Mouse (Mus musculus) heart, postnatal 0 days (tissue): Measurements from ENCODE around the gene D2hgdh. TPM values are rescaled to one million over a fixed set of nuclear protein-coding genes. Genes with fewer than 3 reads are reported as not detected.
"Not testable (repeated sequence)": the region's sequence is repeated elsewhere in the genome, so short reads cannot be mapped to it uniquely, and the experiment has no call there.

Experiments used
- ATAC-seq: fragments of 200-750 bp; cut with Nextera tagmentation; 2 replicates; pipeline ENCODE4 v1.8.0; 2017; ENCODE audit warnings: low read depth, moderate number of reproducible peaks, moderate library complexity; ENCODE audit not compliant: insufficient read depth
- DNase-seq: peaks from one replicate; pipeline ENCODE4 v3.0.0-alpha.2; 2016; ENCODE audit warnings: low spot score
- H3K27ac ChIP-seq: fragments of 300-500 bp; sonication (generic); 2 replicates; pipeline ENCODE4 v1.5.1; 2014; ENCODE audit warnings: low read depth, mild to moderate bottlenecking
- H3K27me3 ChIP-seq: fragments of 300-500 bp; sonication (generic); 2 replicates; pipeline ENCODE4 v1.6.1; 2014; ENCODE audit warnings: low read length, mixed read lengths; ENCODE audit not compliant: control insufficient read depth, insufficient read depth
- H3K36me3 ChIP-seq: fragments of 300-500 bp; sonication (generic); replicated peaks from 2 replicates; pipeline ENCODE4 v1.6.1; 2014; ENCODE audit warnings: low read length, mixed read lengths; ENCODE audit not compliant: control insufficient read depth, insufficient read depth
- H3K4me1 ChIP-seq: fragments of 300-500 bp; sonication (generic); 2 replicates; pipeline ENCODE4 v1.6.1; 2014; ENCODE audit warnings: antibody characterized with exemption; ENCODE audit not compliant: control insufficient read depth, insufficient read depth
- H3K4me2 ChIP-seq: fragments of 300-500 bp; sonication (generic); 2 replicates; pipeline ENCODE4 v1.6.1; 2014; ENCODE audit warnings: low read depth, mild to moderate bottlenecking, low read length, moderate library complexity
- H3K4me3 ChIP-seq: fragments of 300-500 bp; sonication (generic); 2 replicates; pipeline ENCODE4 v1.5.1; 2014; ENCODE audit warnings: low read depth, low read length
- H3K9ac ChIP-seq: fragments of 300-500 bp; sonication (generic); replicated peaks from 2 replicates; pipeline ENCODE4 v1.6.1; 2014; ENCODE audit warnings: low read depth, low read length, mixed read lengths
- H3K9me3 ChIP-seq: fragments of 300-500 bp; sonication (generic); replicated peaks from 2 replicates; pipeline ENCODE4 v1.6.1; 2016; ENCODE audit warnings: low read length; ENCODE audit not compliant: control insufficient read depth
- CTCF ChIP-seq: IDR thresholded peaks from 2 replicates; pipeline ENCODE4 v1.5.1; 2016; ENCODE audit warnings: antibody characterized with exemption, control low read depth, low read depth
- EP300 ChIP-seq: IDR thresholded peaks from 2 replicates; pipeline ENCODE4 v1.6.1; 2016; ENCODE audit warnings: antibody characterized with exemption, low read depth
- WGBS: fragments of 180-500 bp; shearing (Covaris S2); extraction: QIAGEN DNeasy Blood & Tissue Kit; methylation state at CpG from one replicate; pipeline ENCODE4 v1.1.7; 2014; 5-methylcytosine and 5-hydroxymethylcytosine counted together
- polyA plus RNA-seq: library from polyadenylated mRNA; unstranded; fragments of >200 nt; fragmentation: Nextera tagmentation; extraction: Ambion mirVana; gene quantifications from 2 replicates; pipeline ENCODE4 v1.2.1, GENCODE M21; 2015
- total RNA-seq: library from RNA; depleted of rRNA; stranded (reverse); fragments of >200 nt; gene quantifications from 2 replicates; pipeline ENCODE4 v1.2.3, GENCODE M21; 2014; ENCODE audit warnings: low replicate concordance

The D2hgdh gene
- total and polyA plus RNA-seq, 2 experiments from 2014 or later, result 13.9 to 23.8 TPM

GRCm38 (mm10) chr1:93837335-93837734 is 12.6 kb downstream of the D2hgdh start:
- DNase-seq (no peak), ATAC-seq (no peak)
- Histone ChIP-seq H3K4me1 (no peaks in the 10 kb centered on the region), H3K27ac (no peak overlapping the region), H3K4me3 (no peak overlapping the region), H3K27me3 (no peaks in the 10 kb centered on the region), H3K9ac (no peak overlapping the region), H3K9me3 (no peaks in the 10 kb centered on the region), H3K36me3 (no peaks in the 10 kb centered on the region), H3K4me2 (no peak overlapping the region)
- 88% methylated on average over 7 of the region's 8 CpGs for WGBS
- TF ChIP-seq CTCF, result no peak
- TF ChIP-seq EP300, result no peak

GRCm38 (mm10) chr1:93838569-93838968 is 13.9 kb downstream of the D2hgdh start:
- ATAC-seq, H3K27ac ChIP-seq, DNase-seq, H3K4me2 ChIP-seq, H3K4me1 ChIP-seq, H3K9ac ChIP-seq, H3K4me3 ChIP-seq, H3K36me3 ChIP-seq, H3K9me3 ChIP-seq, H3K27me3 ChIP-seq: not testable (repeated sequence)
- WGBS, result 80% methylated on average over 8 of the region's 8 CpGs

GRCm38 (mm10) chr1:93845766-93846366 is 21.2 kb downstream of the D2hgdh start:
- not testable (repeated sequence) for H3K27me3 ChIP-seq, H3K9ac ChIP-seq, H3K4me1 ChIP-seq, H3K4me2 ChIP-seq, H3K27ac ChIP-seq, H3K4me3 ChIP-seq, DNase-seq, H3K9me3 ChIP-seq, H3K36me3 ChIP-seq
- peak; percentile 66; the same call in 1 of the 2 replicates for ATAC-seq
- WGBS, result 47% methylated on average over 1 of the region's 3 CpGs

GRCm38 (mm10) chr1:93855790-93856189 is 31.1 kb downstream of the D2hgdh start:
- WGBS, result 67% methylated on average over 4 of the region's 4 CpGs
- H3K4me3 ChIP-seq, result not testable (repeated sequence)

GRCm38 (mm10) chr1:93857370-93857769 is 32.7 kb downstream of the D2hgdh start:
- no peak overlapping the region for H3K9ac ChIP-seq
- no peak overlapping the region for H3K4me2 ChIP-seq
- no peaks in the 10 kb centered on the region for H3K36me3 ChIP-seq
- 73% methylated on average over 6 of the region's 6 CpGs for WGBS
- no peaks in the 10 kb centered on the region for H3K4me1 ChIP-seq
- H3K27me3 ChIP-seq, result no peaks in the 10 kb centered on the region
- no peak overlapping the region for H3K27ac ChIP-seq
- no peak overlapping the region for H3K4me3 ChIP-seq
- DNase-seq (no peak), ATAC-seq (no peak)
- TF ChIP-seq CTCF, result no peak
- TF ChIP-seq EP300, result no peak
- no peaks in the 10 kb centered on the region for H3K9me3 ChIP-seq

More at GRCm38 (mm10) chr1:93855790-93856189, 31.1 kb downstream of the D2hgdh start:
- H3K9me3 ChIP-seq, H3K36me3 ChIP-seq, DNase-seq, H3K4me2 ChIP-seq, H3K4me1 ChIP-seq, ATAC-seq, H3K27me3 ChIP-seq, H3K9ac ChIP-seq, H3K27ac ChIP-seq: not testable (repeated sequence)

- ATAC-seq, result no peak
- TF ChIP-seq CTCF (no peak), EP300 (no peak)
Measured at GRCm38 (mm10) chr1:93857991-93858390, 33.3 kb downstream of the D2hgdh start.

More at GRCm38 (mm10) chr1:93857991-93858390, 33.3 kb downstream of the D2hgdh start:
- Histone ChIP-seq H3K4me1 (no peaks in the 10 kb centered on the region), H3K4me2 (no peak overlapping the region), H3K27me3 (no peaks in the 10 kb centered on the region), H3K4me3 (no peak overlapping the region), H3K27ac (no peak overlapping the region), H3K9ac (no peak overlapping the region), H3K9me3 (no peaks in the 10 kb centered on the region), H3K36me3 (no peaks in the 10 kb centered on the region)
- WGBS, result 81% methylated on average over 3 of the region's 3 CpGs
- DNase-seq, result no peak
